Mouse (Mus musculus): ENCODE data around the gene Psg20. TPM values are rescaled to one million over a fixed set of nuclear protein-coding genes. Genes with fewer than 3 reads are reported as not detected.
"Not testable (repeated sequence)": the region's sequence is repeated elsewhere in the genome, so short reads cannot be mapped to it uniquely, and the experiment has no call there.

Psg20 gene
- total RNA-seq (2021) = not detected
- long read RNA-seq, experiment 1 = 0 reads
- long read RNA-seq, experiment 2 = 0 reads

DNA sequence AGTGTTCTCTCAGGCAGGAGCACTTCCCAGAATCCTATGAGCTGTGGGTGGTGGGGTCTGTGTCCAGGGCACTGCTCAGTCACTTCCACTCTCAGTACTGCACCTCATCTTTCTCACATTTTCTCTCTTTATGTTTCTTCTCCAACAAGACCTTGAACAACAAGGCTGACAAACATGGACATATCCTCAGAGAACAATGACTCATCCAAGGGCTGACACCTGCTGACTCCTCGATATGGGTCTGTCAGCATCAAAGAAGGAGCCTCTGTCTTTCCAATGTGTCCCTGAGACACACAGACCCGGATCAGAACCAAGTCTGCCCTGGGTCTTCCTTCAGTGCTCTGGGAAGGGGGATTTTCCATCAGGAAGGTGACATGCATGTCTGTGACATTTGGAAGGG lies at the start of gene Psg20:
TSS of gene Psg20 (minus strand) at position 101 of the 400 bp plus-strand sequence.
- DNase-seq = no peak

DNA sequence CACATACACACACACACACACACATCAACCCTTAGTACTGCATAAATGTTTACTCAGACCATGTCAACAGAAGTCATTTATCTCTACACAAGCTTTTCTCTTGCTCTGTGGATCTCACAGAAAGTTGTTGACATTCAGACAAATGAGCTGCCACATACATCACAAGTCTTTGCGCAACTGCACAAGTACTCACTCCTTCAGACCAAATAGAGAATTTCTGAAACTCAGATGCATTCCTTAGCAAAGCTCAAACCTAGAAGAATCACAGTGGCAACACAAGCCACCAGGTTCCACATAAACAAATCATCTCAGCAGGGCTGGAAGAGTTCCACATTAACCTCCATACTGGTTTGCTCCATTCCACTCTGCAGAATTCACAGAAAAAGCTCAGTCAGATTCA lies 48.5 kb upstream of the Psg20 start:
- no peak for DNase-seq

GRCm38 (mm10) chr7:18733111-18733510 lies 47.1 kb upstream of the Psg20 start:
- DNase-seq = no peak

- no peak for DNase-seq
These were observed 42.4 kb upstream of the Psg20 start for GRCm38 (mm10) chr7:18728391-18728790.

- not testable (repeated sequence) for DNase-seq
These were observed 39.9 kb upstream of the Psg20 start for GRCm38 (mm10) chr7:18725931-18726330.

DNA sequence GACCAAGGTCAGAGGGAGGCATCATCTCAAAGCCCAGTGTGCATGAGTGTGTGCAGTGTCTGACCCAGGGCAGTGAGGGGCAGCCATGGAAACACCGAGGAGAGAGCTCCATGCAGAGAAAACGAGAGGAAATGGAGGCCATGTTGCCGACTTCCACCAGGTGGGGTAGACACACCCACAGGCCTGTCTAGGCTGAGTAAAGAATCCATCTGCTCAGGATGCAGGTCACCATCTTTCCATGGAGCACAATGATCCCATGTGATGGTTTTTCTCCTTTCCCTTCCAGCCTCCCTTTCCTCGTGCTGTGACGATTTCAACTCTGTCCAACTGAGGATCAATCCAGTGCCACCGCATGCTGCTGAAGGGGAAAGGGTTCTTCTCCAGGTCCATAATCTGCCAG lies 38.0 kb upstream of the Psg20 start:
- DNase-seq = no peak

- no peak for DNase-seq
These were observed 31.8 kb upstream of the Psg20 start, which contains the start of gene Psg22 for GRCm38 (mm10) chr7:18717790-18718189. TSS of gene Psg22 (plus strand) at chr7:18718090.

DNA sequence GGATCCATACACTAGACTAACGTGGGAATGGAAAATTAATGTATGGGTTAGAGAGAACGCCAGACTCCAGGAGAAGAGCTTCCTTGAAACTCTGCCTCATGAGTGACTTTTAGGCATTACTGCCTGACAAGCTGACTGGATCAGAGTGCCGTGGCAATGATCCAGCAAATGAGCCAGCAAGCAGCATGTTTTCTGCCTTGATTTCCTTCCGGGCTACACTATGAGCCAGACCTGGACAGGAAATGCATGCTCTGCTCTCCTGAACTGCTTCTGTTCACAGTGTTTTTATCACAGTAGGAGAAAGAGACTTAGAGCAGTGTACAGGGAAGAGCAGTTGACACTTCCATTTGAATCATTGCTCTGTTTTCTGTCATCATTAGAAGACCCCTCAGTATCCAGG lies 29.6 kb upstream of the Psg20 start:
- no peak for DNase-seq

- no peak for DNase-seq
These were observed 24.9 kb upstream of the Psg20 start for GRCm38 (mm10) chr7:18710846-18711245.

DNA sequence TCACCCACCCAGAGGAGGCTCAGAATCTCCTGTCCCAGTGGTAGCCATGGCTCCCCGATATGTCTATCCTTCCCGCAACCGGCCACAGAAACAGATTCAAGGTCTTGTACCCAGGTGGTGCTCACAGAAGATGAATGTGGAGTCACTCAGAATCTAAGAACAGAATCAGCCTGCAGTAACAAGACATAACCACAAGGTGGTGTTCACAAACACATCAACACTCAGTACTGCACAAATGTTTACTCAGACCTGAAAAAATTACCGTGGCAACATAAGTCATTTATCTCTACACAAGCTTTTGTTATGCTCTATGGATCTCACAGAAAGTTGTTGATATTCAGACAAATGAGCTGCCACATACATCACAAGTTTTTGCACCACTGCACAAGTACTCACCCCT lies 24.3 kb upstream of the Psg20 start:
- DNase-seq = not testable (repeated sequence)

GRCm38 (mm10) chr7:18685586-18685985 lies 399 bp downstream of the Psg20 start:
- DNase-seq = no peak

GRCm38 (mm10) chr7:18679772-18680171 lies 6.2 kb downstream of the Psg20 start:
- no peak for DNase-seq

DNA sequence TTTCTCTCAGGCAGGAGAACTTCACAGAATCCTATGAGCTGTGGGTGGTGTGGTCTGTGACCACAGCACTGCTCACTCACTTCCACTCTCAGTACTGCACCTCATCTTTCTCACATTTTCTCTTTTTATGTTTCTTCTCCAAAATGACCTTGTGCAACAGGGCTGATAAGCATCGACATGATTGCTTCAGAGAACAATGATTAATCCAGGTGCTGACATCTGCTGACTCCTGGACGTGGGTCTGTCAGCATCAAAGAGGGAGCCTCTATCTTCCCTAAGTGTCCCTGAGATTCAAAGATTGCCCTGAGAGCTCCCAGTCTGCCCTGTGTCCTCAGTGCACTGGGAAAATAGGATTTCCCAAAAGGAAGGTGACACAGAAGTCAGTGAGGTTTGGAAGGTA lies 29.4 kb downstream of the Psg20 start, which contains the start of gene Psg21:
TSS of gene Psg21 (minus strand) at position 101 of the 400 bp plus-strand sequence.
- DNase-seq = not testable (repeated sequence)

- not testable (repeated sequence) for DNase-seq
These were observed 59.1 kb downstream of the Psg20 start for GRCm38 (mm10) chr7:18626921-18627320.

Other genes starting within 250 kb of the Psg20 start
- gene Psg26, start 202.0 kb downstream of the Psg20 start, total RNA-seq (2021) = not detected
- gene Psg25, start 153.9 kb downstream of the Psg20 start, total RNA-seq (2021) = not detected
- gene Psg27, start 118.9 kb downstream of the Psg20 start, total RNA-seq (2021) = not detected
- gene Psg23, start 69.7 kb downstream of the Psg20 start, total RNA-seq (2021) = not detected
- not detected for gene Psg21, start 29.5 kb downstream of the Psg20 start, total RNA-seq (2021)
- not detected for gene Psg22, start 31.9 kb upstream of the Psg20 start, total RNA-seq (2021)
- not detected for gene Psg19, start 112.3 kb upstream of the Psg20 start, total RNA-seq (2021)
- gene Psg17, start 135.4 kb upstream of the Psg20 start, total RNA-seq (2021) = not detected
- gene Mill2, start 153.8 kb upstream of the Psg20 start, total RNA-seq (2021) = 1 to 10 TPM; 2.8 to 3.4 TPM
- gene Pglyrp1, start 185.1 kb upstream of the Psg20 start, total RNA-seq (2021) = under 1 TPM; 0.51 to 0.67 TPM
- 1 to 10 TPM; 5.2 to 6.5 TPM for gene Ccdc61, start 224.2 kb upstream of the Psg20 start, total RNA-seq (2021)
- gene Nova2, start 239.7 kb upstream of the Psg20 start, total RNA-seq (2021) = 1 to 10 TPM; 1.7 to 2.1 TPM